Mouse (Mus musculus) right cerebral cortex, postnatal 36 days (tissue): ENCODE measurements at regions not wholly inside any gene's neighbourhood (a gene's known extent, or its start where the extent isn't known, plus 50 kb on each side); places are given as distances from the start of the nearest gene placed in this dataset.

Source experiments
- DNase-seq, 2 experiments: peaks; one replicate each; pipeline ENCODE4 v3.0.0; 2022; ENCODE audit warnings: low spot score in 2 of 2, mixed read lengths in 1 of 2

DNA sequence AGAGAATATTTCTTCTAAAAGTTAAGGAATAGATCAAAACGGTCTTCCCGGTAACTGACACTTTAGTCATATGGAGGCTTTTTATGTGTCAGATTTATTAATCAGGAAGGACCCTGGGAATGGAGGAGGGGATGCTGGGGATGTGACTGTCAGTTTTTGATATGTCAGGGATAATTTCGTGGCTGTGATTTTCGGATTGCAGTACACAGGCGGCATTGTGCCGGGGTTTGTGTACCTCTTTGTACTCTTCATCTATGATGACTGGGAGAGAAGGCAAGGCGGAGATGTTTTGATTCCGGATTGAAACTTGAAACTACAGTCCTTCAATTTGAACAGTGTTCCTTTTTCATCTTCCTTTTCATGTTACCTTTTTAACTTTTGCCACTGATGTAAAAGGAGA, 344.2 kb downstream of the Mdfic start:
- DNase-seq = no peak

DNA sequence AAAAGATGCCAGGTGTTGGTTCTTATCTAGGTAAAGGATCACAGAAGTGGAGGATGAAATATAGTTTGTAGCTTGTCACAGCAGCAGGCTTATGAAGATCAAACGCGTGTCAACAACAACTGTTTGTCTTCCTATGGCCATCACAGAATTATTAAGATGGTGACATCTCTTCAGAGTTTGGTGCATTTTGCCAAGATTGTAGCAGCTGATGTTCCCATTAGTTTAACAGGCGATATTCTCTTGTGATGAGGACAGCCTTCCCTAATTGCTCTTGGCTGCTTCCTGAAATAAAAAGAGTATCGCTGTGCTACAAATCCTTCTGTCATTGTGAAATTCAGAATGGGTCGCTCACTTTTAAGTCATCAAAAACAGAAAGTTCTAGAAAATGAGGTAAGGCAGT, 344.7 kb downstream of the Mdfic start:
- no peak for DNase-seq

DNA sequence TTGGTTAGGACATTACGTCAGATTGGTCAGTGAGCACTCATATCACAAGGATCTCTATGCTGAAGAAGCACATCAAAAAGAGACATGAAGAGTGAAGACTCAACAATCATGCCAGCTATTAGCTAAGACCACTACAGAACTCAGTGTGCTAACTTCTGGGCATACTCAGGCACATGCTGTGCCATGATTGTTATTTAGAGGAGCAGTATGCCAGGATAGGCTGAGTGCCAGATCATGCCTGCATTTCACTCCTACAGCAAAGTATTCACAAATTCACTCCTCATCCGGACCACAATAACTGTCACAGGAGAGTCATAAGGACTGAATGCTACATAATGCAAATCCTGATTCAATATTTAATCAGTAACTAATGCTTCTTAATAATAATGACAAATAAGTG, 355.8 kb downstream of the Mdfic start:
- DNase-seq = no peak

DNA sequence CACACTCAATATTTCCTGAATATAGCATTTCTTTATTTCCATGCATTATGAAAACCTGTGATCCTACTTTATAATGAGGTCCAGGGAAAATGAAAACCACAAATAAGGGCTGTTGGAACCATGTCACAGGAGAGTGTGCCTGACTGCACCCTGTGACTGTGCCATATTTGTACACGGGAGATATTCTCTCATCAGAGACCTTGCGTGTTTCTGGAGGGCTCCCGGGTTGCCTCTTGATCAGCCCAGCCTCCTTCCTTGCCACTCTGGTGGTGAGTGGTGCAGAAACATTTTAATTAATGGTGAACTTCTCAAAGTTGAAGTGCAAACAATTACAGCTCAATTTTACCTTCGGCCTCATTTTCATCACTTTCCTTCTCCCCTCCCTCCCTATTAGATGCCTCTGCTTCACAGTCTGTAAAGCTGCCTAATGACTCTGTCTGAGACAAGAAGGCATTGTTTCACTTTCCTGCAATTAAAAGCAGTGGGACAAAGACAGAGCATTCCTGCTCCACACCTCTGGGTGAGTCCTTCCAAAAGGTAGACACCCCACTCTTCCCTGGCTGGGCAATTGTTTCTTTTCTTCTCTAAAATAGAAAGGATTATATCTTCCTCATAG, 356.8 kb downstream of the Mdfic start:
- no peak for DNase-seq

DNA sequence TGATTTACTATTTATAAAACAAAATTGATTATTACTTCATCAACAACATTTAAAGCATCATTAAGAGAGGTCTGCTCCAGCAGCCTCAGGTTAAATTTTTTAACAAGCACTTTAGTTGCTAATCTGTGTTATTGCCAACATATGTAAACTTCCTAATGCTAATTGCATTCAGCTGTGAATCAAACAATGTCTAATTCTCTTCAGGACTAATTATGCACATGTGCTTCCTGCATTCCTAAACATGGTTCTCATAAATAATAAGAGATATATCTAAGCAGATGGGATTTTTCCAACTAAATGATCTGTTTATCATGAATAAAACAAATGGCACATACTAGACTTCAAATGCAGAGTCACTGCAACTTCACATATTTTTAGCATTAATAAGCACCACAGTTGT, 357.5 kb downstream of the Mdfic start:
- DNase-seq = no peak

DNA sequence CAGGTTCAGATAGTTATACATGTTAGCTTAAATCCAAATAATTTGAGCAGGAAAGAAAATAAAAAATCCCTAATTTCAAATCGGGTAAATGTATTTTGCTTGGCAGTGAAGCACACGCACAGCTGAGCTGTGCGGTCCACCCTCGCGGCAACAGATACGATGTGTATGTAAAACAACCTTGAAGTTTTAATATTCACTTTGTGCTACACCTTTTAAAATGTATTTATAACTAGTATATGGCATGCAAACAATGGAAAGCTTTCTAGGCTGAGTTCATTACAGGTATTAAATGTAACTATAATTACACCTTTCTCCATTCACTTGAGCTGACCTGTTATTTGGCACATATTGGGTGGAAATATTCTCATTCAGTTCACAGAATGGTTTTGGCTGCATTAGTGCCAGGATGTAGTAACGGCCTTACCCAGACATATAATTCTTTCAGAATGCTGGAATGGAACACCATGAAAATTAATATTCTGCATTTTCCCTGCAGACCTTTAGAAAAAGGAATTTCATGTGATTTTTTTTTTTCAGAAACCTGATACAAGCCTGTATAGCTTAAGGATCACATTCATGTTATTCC, 366.6 kb downstream of the Mdfic start:
- no peak for DNase-seq

DNA sequence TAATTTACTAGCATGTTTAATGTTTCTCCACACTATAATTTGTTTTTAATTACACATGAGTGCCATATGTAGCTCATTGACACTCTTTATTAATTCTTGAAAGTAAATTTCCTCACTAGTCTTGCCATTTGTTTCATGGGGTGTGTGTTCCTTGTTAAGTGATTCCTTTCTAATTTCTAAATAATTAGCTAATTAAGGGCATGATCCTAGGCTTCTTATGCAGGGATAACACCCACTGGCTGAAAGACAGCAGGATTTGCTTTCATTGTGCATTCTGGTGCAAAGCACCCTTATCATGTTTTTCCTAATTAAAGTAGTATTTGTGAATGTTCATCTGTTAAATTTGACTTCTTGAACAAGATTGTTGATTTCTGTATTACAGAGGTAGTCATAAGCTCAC, 378.3 kb downstream of the Mdfic start:
- no peak for DNase-seq

DNA sequence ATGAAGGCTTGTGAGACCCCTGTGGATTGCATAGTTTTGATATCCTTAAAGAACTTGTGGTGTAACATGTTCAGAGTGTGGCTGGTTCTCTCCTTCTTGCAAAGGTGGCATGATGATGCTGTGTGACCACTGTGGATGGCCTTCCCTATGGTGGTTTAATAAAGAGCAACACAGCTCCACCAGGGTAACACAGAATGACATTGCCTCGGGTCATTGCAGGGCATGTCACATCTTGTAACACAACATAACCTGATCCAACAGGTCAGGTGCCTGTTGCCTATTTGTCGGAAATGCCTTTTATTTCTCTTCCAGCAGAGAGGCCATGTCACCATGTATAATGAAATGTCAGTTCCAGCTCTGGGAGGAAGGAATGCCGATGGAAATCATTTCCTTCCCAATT, 420.5 kb downstream of the Mdfic start:
- no peak for DNase-seq

DNA sequence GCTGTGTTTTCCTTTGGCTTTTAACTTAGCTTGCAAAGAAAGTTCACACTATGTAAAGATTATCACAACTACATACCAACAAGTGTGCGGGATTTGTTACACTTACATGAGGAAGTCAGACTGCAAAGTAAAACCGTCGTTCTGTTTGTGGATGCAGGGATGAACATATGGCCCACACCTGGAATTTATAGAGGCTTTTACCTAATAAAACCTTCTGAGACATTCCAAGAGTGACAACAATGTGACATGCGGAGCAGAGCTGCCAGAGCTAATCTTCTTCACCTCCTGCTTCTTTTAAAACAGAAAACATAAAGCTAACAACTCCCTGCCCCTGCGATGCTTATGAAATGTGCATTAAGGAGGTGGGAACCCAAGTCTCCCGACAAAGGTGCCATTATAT, 424.1 kb downstream of the Mdfic start:
- no peak for DNase-seq

DNA sequence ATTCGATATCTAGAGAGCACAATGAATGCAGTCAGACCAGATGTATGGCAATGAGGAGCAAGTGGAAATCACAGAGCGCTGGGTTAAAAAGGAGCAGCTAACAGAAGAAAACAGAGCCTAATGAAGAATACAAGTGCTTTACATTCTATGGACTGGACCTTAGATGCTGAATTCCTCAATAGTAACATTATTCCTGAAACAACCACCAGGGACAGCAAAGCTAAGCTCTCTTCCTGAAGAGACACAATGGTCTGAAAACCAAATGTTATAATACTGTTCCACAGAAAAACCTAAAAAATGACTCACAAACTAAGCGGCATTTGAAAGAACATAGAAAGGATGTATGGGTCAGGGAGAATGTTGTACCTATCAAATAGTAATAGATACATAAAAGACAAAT, 430.1 kb downstream of the Mdfic start:
- no peak for DNase-seq

DNA sequence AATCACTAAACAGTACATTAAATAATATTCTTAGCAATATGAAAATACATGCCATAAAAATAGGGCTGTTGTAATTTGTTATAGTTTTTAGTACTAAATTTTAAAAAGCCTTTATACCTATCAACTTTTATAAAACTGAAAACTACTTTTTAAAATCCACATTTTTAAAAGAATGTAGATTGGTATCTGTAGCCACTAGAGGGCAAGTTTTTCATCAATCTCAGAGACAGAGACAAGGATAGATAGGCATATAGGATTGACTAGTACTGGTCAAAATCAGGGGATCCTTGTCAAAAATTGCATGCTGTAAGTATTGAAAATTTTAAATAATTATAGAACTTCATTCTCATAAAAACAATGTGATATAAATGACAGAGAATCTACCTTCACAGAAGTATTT, 431.0 kb downstream of the Mdfic start:
- DNase-seq = no peak

DNA sequence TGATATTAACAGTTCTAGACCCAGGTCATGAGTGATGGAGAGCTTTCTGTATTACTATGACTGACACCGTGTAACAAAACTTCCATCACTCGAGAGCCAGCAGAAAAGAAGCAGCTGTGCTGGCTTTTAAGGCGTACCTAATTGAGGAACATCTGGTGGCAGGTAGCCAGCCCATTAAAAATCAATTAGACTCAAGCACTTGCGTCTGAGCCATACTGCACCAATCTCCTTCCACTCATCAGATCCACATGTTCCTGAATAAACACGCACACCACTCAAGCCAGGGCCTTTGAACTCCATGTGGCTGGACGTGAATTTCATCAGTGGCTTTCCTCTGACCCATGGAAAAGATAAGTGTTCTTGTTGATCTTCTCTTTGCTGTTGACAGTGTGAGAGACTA, 432.2 kb downstream of the Mdfic start:
- DNase-seq = no peak

DNA sequence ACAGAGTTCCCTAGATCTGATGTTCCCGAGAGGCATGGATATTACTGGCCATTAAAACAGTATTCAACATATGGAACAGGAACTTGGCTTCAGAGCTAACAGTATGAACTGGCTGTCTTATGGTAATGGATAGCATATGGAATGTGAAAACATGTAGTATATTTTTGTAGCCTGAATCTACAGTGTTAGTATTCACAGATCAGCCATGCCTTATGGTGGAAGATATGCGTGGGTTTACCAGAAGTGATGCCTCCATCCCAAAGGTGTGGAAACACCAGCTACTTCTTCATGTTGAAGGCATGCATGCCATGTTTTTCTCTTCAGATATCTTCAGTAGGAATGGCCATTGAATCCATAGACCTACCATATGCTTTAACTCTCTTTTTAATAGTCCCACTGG, 444.6 kb downstream of the Mdfic start:
- no peak for DNase-seq

DNA sequence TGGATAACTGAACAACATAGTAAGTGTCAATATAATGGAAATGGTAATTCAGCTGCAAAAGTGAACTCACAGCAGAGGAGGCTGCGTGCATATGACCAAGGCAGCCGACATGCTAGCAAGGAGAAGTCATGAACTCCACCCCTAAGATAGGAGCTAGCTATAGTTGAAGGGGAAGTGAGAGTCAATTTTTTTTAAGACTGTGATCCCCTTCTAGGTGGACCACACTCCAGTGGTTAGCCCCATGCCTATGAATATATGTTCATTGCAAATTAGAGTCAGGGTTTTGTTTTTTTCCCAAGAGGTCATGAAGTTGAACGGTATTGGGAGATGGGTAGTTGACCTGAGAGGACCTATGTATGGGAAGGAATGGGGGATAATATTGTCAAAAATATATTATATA, 451.4 kb downstream of the Mdfic start:
- DNase-seq = no peak

DNA sequence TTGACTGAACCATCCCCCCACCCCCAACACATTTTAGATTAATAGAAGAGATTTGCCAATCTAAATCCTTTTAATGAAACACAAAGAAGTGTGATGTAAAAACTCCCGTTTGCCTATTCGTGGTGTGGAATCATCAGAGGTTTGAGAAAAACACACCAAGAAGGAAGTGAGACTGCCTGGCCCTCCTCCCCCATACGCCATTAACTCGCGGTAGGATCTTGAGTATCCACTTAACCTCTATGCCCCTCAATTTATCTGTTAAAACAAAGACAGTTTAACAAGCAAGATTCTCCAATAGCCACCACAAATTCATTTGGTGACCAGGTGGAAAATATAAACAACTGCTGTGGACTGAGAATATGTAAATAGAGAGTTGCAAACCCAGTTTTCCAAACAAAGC, 456.9 kb downstream of the Mdfic start:
- DNase-seq = no peak

DNA sequence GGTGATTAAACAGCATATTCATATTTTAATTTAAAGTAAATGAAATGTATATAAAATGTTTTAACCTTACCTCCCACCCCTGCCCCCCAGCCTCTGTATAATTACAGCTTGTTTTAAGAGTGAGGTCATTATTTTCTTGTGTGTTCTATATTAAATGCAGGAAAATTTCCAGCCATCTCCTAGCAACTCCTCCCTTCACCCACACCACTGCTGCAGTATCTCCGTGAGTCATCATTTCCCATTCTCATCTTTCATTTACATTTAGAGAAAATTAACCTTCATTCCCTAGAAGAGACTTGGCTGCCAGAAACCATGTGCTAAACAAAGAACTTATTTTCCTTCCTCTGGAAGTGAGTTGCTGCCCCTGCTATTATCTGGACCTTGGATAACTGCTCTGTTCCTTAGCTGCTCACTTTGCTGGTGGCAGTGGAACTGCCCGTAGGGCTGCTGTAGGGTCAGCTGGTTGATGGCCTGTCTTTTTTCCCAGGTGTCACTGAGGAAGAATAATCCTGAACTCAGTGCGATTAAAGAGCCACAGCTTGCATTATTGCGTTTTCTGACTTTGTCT, 467.6 kb downstream of the Mdfic start:
- DNase-seq = peak; percentile 5 to 41

DNA sequence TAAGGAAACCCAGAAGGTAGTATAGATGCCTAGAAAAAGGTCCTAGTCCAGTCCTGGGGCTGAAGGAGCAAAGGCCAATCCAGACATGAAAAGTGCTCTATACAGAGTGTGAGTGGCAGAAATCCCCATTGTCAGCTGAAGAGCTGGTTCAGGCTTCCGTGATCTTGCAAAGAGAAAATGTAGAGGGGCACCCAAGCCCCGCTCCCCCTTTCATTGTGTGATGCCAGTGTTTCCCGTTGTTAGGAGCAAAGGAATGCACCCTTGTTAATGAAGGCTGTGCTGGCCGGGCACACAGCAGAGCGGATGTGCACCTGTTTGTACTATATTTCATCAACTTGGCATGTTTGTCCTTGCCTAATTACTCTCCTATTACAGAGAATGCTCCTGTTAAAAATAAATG, 492.5 kb downstream of the Mdfic start:
- no peak for DNase-seq

DNA sequence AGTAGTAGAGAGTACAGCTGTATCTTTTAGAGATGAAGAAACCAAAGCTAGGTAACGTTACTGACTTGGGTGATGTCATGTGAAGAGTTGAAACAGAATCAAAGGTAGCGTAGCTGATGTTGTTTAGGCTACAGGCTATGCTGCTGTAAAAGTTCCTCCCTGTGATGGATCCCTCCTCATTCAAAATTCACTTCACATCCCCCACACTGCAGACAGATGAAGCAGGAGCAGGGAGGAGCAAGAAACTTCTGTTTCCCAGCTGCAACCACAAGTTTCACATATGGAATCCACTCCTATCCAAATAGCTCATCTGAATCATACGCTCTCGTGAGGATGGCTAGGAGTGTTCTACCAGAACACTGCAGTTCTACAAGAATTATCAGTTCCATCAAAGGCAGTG, 493.2 kb downstream of the Mdfic start:
- DNase-seq = no peak

DNA sequence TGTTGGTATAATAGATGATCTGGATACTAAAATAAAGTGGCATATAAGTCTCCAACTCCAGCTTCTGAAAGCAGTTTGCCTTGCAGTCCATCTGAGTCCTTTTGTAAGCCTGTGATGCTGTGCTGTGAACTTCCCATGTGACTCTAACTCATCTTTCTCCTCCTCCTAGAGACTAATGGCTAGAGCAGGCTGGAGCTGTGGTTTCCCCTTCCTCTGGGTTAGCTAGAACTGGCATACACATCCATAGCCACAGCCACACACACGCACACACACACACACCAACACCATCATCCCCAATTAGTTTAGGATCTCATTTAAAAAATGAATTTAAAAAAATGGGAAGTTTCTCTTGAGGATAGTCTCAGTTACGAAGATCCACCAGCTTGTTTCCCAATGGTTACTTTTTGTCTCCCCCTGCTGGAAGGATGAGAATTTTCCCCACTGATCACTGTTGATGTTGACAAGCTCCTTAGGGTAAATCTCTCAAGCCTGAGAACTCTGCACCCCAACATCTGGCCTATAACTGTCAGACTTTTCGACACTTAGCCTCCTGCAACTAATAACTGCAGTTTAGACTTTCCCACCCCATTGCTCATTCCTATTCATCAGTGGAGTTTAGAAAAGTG, 500.7 kb downstream of the Mdfic start:
- DNase-seq = peak; percentile 4 to 7
